Mouse (Mus musculus) liver, embryonic 14.5 days (tissue): ENCODE measurements around the gene Olfr194.

ENCODE experiments used
- CTCF ChIP-seq: IDR thresholded peaks from 2 replicates; pipeline ENCODE4 v1.5.1; 2016; ENCODE audit warnings: antibody characterized with exemption, low read depth, control low read depth
- EP300 ChIP-seq: IDR thresholded peaks from 2 replicates; pipeline ENCODE4 v1.6.1; 2016; ENCODE audit warnings: antibody characterized with exemption, low read depth

- TF ChIP-seq CTCF, result no peak
- TF ChIP-seq EP300, result no peak
Observed at GRCm38 (mm10) chr16:59151996-59152395, 31.1 kb upstream of the Olfr194 start.
